Mouse (Mus musculus) stomach, postnatal 0 days (tissue): ENCODE data around the gene Plekha7.

Experiments used
- CTCF ChIP-seq: IDR thresholded peaks from 2 replicates; pipeline ENCODE4 v1.5.1; 2016; ENCODE audit warnings: antibody characterized with exemption, low read depth, mild to moderate bottlenecking, moderate library complexity
- EP300 ChIP-seq: optimal IDR thresholded peaks from 2 replicates; pipeline ENCODE3; 2016; ENCODE audit warnings: antibody characterized with exemption

DNA sequence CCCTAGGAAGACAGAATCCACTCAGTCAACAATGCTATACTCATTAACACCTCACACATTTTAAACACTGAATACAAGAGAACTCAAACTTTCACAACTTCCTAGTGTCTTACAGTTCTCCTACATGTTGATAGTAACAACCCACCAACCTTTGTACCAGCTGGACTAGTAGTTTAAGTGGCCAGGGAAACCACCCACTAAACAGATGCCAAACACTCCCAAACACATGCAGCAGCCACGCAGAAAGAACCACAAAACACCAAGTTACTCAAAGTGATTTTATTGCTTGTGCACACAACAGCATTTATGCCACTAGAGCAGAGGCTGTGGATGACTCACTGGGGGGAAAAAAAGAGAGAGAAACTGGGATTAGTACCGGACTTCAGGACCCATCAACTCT lies 23.1 kb upstream of the Plekha7 start:
- TF ChIP-seq CTCF (no peak), EP300 (no peak)
